Mouse (Mus musculus) T-helper 1 cell (primary cell): ENCODE data around the gene Gm4491.

Experiments used
- in situ Hi-C: fragments of 300-600 bp; cut with MboI, MseI; formaldehyde crosslinking; loops from one replicate; pipeline ENCODE4 v1.15.1; 2025; ENCODE audit warnings: high pct_unique_total_duplicates

Gene Gm4491

DNA sequence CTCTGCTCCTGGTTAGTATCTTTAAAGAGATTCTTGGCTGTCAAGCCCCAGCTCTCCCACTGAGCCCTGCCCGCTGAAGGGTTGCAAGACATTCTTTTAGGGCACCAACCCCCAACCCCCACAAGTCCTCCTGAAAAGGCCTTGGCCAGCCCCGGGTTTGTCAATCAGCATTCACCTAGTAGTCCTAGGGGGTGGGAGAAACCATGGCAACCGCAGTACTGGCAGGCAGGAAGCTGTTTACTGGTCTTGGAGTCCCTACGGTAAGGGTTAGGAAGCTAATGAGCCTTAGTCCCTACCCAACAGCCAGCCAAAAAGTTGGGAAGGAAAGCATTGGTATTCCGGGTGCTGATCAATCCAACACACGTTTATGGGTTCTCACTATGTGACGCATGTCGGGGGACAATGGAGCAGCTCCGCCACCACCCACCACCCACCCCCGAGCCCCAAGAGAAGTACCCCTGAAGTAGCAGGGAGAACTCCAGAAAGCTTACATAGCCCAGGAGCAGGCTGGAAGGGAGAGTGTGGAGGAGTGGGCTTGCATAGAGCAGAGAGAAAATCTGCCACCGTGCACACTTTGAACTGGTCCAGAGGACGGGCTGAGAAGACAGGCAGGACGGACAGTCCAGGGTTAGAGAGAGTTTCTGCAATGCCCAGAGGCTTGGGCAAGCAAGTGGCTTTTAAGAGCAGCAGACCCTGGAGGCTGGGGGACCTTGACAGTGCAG lies at the start of gene Gm4491:
Gm4491 (minus strand) TSS at position 61 of the 722 bp plus-strand sequence.
- in situ Hi-C loops = no loop called here

DNA sequence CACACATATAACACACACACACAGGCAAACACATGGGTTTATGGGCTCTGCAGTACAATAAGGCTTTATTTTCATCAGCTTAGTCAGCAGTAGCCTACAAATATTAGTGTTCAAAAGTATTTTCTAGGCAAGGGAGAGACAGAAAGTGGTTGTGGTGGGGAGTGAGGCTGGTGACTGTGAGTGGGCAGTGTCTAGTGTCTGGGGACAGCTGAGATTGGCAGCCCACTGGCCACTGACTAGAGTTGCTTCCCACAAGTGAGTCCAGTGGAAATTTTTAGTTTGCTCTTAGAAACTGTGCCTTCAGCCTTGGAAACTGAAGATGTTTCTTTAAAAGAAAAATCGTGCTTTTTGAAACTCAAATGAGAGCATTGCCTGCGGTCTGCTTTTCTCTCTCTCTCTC lies 46.1 kb upstream of the Gm4491 start:
- in situ Hi-C loops = no loop called here

DNA sequence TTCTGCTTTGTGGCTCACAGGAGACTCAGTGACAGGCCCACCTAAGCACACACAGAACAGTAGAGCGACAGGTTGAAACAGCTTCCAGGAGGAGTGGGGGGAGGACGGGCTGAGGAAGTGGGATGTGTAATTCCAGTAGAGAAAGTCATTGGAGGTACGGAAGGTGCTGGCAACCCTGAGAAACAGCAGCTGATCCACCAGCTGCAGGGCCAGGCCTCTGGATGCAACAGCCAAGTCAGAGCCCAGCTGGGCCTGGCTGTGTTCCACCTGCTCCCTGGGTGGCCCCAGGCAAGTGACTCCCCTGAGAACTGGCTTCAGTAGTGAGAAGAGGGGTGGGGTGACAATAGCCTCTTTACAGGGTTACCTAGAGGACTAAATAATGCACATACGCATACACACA lies 45.5 kb upstream of the Gm4491 start:
- in situ Hi-C loops = no loop called here

DNA sequence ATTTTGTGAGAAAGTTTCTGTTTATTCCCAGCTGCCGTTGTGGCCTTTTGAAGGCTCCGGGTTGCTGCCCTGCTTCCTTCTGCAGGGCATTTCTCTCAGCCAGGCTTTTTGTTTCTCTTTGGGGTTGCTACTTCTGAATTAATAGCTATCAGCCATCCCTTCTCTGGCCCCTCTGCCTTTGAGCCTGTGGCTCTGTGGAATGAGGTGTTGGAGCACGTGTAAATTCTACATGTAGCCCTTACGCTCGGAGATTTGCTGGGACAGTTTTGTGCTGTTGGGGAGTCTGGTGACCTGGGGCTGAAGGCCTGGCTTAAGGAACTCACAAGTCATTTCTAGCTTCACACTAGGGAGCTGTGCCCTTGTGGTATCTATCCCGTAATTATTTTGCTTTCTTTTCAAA lies 39.2 kb upstream of the Gm4491 start:
- in situ Hi-C loops = no loop called here

DNA sequence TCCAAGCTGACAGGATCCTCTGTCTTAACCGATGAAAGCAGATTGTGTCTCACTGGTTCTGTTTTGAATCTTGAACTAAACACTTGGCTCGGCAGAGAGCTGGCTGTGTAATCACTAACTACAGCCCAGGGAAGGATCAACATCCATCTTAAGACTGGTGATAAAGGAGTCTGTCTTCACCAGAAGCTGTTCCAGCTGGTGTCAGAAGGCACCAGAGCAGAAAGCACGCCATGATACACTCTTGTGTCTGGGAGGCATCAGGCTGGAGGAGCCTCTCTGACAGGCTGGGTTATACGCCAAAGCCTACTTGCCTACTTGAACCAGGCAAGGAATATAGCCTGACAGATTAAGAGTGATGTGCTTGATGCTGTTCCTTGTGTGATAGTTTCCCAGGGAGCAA lies 30.1 kb upstream of the Gm4491 start:
- in situ Hi-C loops = no loop called here

DNA sequence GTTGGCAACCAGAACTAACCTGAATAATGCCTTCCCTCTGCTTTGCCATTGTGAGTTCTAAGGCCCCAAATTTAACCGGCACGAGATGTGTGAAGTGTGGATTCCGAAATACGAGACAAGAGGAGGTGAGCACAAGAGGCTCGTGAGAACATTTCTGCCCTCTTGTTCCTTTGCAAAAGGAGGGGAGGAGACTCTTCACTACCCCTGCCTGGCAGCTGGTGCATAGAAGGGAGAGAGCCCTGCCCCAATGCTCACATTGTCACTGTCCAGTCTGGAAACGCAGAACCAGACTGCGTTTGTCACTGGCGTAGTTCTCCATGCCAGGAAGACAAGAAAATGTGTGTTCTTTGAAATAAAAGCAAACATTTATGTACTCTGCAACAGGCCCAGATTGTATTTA lies 19.6 kb upstream of the Gm4491 start:
- in situ Hi-C loops = no loop called here

DNA sequence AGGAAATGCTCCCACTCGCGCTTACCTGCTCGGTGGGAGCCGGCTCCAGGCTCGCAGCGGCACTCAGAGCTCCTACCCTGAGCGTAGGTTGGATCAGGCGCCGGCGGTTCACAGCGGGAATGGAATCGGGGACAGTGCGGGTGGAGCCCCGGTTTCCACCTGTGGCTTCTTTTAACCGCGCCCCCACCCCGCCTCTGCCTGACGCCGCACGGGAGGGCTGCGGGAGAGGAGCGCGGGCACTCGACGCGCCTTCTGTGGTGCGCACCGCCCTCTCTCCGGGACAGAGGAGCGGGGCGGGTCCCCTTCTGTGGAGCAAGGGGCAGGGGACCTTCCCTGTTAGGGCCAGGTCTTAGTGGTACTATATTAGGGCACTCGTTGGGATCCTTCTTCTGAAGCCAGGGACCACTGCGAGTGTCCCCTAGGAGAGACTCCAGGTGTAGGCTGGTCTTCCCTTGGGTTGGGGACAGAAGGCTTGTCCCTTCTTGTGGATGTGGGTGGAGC lies 17.5 kb upstream of the Gm4491 start, which contains the start of gene Gjb6:
Gjb6 (minus strand) TSS at position 451 of the 501 bp plus-strand sequence.
- in situ Hi-C loops = no loop called here

DNA sequence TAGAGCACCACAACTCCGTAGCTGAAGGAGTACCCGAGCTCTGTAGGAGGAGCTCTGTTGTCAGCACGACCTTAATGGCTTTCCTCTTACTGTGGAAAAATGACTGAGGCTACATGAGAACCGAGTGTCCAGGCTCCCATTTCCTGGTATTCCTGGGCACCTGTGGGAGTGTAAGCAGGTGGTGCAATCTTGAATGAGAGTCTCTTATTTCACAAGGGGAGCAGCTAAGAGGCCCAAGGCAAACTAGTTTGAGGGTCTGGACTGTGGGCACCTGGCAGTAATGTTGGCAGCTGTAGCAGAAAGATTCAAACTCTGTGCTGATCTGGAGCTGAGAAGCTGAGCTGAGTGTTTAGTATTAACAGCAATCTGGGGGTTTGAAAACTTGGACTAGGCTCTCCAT lies 11.7 kb upstream of the Gm4491 start:
- in situ Hi-C loops = no loop called here

DNA sequence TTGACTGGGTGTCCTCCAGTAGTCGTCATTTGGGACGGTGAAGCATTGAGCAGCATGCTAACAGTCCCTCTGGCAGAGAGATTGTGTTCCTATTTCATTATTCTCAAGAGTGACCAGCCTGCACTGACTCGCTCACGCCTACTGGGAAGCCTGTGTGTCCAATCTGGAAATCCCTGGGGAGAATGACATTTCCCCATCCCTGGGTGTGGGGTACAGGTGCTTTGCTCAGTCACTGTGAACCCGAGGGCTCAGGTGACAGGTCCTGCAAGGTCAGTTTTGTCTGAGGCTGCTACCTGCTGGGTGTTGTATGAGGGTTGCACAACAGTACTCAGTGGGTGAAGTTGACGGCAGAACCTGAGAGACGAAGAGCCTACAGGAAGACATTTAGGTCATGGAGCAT lies 6.6 kb upstream of the Gm4491 start:
- in situ Hi-C loops = no loop called here

DNA sequence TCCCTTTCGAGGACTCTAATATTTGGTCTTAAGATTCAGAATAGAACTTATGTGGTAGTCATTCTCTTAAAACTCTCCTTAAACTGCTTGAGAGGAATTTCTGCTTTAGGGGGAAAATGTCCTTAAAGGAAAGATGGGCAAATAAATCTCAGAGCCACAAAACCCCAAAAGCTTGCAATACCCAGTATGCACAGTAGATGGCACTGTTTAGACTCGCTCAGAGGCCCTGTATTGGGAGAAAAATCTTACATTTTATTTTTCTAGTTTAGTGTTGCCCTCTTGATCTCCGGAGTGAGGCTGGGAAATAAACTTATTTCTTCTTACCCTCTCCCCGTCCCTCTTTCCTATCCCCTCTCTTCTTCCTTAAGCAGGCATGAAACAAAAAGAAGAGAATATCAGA lies 6.5 kb downstream of the Gm4491 start:
- in situ Hi-C loops = no loop called here

DNA sequence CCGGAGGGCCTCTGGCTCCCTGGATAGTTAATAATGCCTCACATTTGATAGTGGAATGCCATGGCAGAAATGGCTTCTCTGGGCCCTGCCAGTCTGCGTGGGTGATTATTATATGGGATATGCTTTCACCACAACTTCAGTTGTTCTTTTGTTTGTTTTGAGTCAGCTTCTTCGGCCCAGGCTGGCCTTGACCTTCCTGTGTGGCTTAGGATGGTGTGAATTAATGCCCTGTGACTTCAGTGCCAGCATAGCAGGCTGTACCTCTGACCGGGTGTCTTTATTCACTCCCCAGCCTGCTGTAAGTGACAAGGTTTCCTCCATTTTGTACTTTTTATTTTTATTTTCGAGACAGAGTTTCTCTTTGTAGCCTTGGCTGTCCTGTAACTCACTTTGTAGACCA lies 7.8 kb downstream of the Gm4491 start:
- in situ Hi-C loops = no loop called here

DNA sequence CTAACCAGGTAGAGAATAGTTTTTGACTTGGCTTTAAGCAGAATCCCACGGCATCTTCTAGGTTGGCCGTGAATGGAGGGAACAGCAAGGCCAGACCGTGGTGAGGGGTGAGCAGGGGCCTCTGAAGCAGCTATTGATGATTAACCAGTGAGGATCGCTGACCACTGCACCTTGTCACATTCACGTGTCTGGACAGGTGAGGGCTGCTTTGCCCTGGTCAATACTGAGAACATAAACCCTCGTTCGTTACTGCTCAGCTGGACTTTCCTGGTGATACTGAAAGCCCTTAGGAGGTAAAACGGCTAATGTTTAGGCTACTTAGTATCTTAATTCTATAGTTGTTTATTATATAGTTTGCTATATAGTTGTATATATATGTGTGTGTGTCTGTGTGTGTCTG lies 8.6 kb downstream of the Gm4491 start:
- in situ Hi-C loops = no loop called here

DNA sequence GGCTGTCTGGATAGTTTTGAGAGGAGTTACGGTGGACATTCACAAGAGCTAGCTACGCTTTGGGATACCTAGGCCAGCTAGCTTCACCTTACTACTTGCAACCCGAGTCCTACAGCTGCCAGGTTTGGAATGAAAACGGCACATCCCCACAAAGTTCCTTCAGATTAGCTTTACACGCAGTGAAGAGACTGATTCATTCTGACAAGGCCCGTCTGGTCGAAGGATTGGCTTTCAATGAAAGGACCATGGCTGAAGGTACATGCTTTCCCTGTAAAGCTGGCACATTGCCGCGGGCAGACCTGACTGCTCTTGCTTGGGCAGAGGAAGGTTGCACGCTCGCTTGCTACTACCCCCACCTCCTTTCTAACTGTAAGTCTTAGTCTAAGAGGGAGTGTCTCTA lies 10.0 kb downstream of the Gm4491 start:
- in situ Hi-C loops = no loop called here

DNA sequence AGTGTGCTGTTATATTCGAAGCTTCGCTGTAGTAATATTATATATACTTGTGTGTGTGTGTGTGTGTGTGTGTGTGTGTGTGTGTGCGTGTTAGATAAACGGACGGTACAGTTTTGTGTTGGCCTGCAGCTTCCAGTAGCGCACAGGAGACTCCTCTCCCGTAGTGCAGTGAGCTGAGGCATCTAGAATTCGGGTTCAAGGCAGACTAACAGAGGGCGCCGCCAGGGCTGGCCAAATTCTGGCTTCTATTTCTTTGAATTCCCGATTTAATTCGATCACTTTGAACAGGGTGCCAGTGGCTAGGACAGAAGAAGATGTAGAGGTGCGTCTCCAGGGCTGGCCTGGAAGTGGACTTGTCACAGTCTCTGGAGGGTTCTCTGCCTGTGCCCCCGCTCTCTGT lies 10.6 kb downstream of the Gm4491 start:
- in situ Hi-C loops = no loop called here

DNA sequence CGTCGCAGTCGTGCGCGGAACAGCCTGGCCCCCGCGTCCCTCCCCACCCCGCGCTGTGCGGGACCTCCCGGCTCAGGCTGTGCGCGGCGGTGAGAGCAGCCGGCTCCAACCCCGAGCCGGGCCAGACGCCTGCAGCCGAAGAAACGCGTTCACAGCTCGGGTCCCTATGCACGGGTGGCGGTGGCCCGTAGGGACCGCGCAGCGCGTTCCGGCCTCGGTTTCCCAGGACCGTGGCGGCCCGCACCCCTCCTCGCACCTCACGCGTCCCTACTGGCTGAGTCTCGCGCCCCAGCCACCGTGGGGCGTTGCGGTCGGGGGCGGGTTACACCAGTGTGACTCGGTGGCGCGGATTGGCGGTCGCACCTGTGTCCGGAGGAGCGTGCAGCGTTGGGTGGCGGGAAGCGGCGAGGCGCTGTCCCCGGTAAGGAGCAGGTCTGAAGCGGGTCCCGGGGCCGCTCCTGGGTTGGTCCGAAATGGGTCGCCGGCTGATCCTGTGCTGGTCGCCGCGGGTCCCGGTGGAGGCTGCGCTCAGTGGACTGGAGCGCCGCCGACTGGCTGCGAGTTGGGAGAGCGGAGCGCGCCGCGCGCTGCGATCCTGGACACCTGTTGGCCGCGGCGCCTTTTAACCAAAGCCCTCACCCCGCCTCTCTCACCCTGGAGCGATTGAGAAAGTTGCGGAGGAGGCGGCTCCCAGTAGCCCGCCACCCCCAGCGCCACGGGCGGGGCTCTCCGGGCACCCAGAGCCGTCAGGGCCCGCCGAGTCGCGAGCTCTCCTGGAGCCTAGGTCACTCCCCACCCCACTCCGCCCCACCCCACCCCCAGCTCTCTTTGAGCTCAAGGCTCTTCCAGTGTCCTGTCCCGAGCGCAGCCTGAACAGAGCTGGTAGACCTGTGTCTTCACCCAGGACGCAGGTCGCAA lies 11.3 kb downstream of the Gm4491 start, which contains the start of gene Gjb2:
Gjb2 (minus strand) TSS at position 597 of the 918 bp plus-strand sequence.
- in situ Hi-C loops = no loop called here

DNA sequence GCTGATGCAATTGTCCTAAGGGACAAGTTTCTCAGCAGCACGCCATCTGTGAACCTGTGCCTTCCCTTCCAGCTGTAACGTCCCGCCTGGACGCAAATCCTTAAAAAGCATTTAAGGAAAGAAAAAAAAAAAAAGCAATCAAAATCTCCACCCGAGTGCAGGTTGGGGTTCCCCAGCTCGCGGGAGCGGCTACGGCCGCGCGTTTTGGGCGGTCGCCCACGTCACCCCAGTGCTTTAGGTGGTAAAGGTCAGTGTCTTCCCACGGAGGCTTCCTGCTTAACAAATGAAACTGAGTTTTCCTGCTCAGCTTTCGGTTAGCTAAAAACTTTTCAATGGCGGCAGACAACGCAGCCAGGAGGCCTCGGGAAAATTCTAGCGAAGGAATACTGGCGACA lies 12.0 kb downstream of the Gm4491 start:
- in situ Hi-C loops = no loop called here

DNA sequence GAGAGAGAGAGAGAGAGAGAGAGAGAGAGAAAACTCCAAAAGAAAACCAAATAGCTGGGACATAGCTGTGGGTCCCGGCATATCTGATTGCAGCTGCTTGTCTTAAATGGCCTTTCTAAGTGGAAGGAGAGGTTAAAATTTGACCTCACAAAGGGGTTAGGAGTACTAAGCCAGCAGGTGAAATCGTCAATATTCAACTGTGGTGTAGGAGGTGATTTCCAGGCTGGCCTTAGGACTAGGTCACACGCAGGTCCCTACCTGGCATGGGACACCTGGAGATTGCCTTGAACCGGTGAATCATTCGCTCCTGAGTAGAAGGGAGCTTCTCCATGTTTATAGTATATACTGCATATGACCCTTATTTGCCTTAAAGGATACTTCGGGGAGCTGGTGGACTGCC lies 12.6 kb downstream of the Gm4491 start:
- in situ Hi-C loops = no loop called here

DNA sequence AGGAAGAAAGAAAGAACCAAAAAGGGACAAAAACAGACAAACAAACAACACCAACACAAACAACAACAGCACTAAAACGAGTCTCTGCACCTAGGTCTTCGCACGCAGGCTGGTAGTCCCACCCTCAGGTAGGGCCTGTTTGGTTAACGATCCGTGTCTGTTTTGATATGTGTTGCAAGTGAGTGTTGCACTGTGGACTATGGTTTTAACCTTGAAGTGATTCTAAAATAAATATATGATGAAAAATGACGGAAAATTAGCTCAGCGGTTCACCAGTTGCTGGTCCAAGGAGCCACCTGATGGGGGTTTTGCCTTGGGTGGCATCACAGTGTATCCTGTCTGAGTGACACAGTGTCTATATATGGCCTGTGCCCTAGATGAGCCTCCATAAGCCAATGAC lies 14.1 kb downstream of the Gm4491 start:
- in situ Hi-C loops = no loop called here

DNA sequence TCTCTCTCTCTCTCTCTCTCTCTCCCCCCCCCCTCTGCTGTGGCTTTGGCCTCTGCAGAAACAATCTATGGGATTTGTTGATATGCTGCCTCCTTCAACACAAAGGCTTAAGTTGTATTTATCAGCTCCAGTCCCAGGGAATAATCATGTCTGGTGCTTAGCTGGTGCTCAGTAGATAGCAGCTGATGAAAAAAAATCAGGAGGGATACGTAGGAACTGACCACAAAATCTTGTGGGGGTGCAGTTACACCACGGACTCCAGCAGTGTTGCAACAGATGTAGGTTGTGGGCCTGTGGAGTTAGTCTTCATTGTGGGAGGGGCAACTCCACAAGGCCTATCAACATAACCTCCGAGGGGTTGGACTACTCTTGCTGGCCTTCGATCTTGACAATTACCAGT lies 19.8 kb downstream of the Gm4491 start:
- in situ Hi-C loops = no loop called here

DNA sequence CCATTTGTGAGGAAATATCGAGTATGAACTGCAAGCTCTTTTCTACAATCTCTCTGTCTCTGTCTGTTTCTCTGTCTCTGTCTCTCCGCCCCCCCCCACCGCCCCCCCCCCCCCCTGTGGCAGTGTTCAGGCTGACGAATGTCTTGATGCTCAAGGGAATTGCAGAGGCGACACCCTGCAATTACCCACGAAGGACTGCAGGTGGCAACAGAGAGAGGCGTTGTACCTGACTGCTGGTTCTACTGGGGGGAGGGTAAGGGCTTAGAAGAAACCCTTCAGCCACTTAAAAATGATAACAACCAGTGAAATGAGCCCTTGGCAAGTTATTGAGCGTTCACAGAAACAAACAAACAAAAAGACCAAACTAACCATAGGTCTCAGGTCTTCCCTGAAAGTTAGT lies 22.7 kb downstream of the Gm4491 start:
- in situ Hi-C loops = no loop called here

DNA sequence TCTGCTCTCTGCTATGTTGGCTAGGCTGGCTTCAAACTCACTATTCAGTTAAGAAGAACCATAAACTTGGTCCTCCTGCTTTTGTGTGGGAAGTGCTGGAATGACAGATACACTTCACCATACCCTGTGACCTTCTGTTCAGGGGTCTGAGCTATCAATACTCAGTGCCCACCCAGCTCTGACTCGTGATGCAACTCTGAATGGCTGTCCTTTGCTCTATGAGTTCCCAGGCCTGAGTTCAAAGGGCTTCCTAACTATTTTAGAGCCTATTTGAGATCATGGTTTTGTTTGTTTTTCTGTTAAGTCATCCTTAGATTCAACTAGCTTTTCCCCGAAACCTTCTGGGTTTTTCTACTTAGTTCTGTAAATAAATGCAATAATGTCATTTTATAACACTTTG lies 25.7 kb downstream of the Gm4491 start:
- in situ Hi-C loops = no loop called here

DNA sequence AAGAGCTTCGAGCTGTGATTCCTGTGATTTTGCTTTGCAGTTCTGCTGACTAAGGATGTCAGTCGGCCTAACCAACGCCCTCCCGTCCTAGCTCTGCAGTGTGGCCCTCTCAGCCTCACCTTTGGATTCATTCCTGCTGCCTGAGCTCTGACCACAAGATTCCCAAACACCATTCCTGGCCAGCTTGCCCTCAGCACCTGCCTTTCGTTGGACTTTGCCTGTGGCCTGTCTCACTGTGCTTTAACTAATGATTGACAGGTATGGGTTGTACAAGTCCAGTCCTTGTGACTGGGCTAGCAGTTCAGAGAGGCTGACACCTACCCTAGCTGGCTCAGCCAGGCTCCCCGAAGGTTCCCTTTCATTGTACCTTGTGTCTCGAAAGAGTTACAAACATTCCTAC lies 26.6 kb downstream of the Gm4491 start:
- in situ Hi-C loops = loop anchor here (10.0 kb wide), 1 partner anchor 646 kb away; no protein-coding TSS in a partner anchor
